Mouse (Mus musculus): ENCODE results near the gene Elf4. TPM values are rescaled to one million over a fixed set of nuclear protein-coding genes. Genes with fewer than 3 reads are reported as not detected.
"Not testable (repeated sequence)": the region's sequence is repeated elsewhere in the genome, so short reads cannot be mapped to it uniquely, and the experiment has no call there.

The Elf4 gene
- total RNA-seq, 4 experiments from 2014 or later: 0.70 to 1.9 (median 1.1) TPM

DNA sequence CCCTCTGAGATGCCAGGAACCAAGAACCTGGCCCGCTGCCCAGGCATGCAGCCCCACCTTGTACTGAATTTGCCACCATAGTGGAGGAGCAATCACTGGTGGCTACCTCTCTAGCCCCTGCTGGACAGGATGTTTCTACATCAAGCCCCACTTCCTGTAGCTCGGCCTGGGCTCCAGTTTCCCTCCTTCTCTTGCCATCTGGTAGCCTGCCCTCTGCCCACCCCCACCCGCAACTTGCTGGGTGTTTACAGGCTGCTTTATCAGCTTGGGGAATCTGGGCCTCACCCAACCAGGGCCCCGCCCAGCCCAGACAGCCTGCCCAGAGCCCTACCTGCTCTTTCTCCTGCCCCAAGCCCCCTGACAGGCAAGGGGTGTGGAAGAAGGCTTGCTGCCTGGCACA, 23.9 kb downstream of the Elf4 start:
- no peak for DNase-seq (ENCODE audit: low spot score in 2 of 2)

DNA sequence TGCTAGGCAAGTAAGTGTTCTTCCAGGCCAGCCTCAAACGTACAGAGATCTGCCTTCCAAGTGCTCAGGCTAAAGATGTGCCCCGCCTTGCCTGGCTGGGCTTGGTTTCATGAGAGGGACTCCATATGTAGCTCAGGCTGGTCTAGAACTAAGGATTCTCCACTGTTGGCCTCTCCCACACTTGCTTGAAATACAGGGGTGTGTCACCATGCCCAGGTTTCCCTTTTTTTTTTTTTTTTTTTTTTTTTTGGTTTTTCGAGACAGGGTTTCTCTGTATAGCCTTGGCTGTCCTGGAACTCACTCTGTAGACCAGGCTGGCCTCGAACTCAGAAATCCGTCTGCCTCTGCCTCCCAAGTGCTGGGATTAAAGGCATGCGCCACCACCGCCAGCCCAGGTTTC, 26.9 kb downstream of the Elf4 start:
- not testable (repeated sequence) for DNase-seq (ENCODE audit: low spot score in 2 of 2)

- peak in 1 of 2 experiments; percentile 40 for DNase-seq (ENCODE audit: low spot score in 2 of 2)
Observed at GRCm38 (mm10) chrX:48435477-48435900, 27.4 kb downstream of the Elf4 start.

DNA sequence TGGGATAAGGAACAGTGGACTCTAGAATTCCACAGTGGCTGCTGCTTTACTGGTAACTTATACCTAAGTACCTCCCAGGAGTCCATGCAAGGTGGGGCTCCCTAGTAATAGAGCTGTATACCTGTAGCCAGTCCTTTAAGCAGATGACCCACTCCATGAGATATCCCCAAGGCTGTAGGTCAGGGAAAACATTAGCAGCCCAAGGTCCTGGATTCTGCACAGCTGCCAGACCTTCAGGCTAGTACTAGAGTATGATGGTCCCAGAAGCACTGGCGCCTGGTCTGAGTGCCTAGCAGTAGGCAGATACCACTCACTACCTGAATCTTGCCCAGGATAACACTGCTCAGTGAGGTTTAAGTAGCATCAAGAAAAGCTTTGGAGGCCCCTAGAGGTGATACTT, 28.7 kb downstream of the Elf4 start:
- no peak for DNase-seq (ENCODE audit: low spot score in 2 of 2)

GRCm38 (mm10) chrX:48433527-48433899, 29.4 kb downstream of the Elf4 start:
- DNase-seq (ENCODE audit: low spot score in 2 of 2): no peak

GRCm38 (mm10) chrX:48432599-48433526, 30.1 kb downstream of the Elf4 start:
- no peak for DNase-seq (ENCODE audit: low spot score in 2 of 2)

DNA sequence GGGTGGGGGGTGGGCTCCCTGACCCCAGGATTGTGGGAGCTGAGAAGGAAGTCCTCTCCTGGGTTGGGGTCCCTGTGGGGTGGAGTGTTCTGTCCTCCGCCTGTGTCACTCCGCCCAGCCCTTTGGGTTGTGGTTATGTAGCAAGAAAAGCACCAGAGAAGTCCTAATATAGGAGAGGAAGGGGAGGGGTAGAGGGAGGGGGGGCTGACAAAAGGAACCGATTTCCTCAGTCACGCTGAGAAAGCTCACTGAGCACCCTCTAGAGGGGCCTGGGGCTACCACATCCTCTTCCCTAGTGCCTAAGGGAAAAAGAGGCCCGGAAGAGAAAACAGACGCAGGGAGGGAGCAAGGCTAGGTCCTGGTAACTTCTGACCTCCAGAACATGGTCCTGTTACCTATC, 33.4 kb downstream of the Elf4 start:
- no peak for DNase-seq (ENCODE audit: low spot score in 2 of 2)

- DNase-seq (ENCODE audit: low spot score in 2 of 2): no peak
Observed at GRCm38 (mm10) chrX:48429100-48429499, 33.8 kb downstream of the Elf4 start.

- DNase-seq (ENCODE audit: low spot score in 2 of 2): no peak
Observed at GRCm38 (mm10) chrX:48428642-48429041, 34.3 kb downstream of the Elf4 start.

- no peak for DNase-seq (ENCODE audit: low spot score in 2 of 2)
Observed at GRCm38 (mm10) chrX:48428241-48428640, 34.7 kb downstream of the Elf4 start.

DNA sequence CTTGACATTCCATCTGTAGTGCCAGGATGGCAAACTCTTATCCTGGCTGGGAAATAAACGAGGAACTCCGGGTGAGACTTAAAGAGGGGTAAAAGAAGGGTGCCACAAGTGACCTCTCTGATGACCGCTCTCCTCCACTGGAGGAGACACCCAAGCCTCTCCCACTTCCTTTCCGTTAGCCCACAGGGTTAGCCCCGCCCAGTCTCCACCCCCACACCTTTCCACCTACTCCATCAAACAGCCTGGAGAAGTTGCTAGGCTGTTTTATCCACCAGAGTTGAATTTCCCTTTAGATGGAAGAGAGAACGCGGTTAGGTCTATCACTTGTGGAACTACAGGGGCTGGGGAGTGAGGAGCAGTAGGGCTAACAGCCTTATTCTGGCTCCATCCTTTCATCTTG, 37.7 kb downstream of the Elf4 start:
- no peak for DNase-seq (ENCODE audit: low spot score in 2 of 2)

DNA sequence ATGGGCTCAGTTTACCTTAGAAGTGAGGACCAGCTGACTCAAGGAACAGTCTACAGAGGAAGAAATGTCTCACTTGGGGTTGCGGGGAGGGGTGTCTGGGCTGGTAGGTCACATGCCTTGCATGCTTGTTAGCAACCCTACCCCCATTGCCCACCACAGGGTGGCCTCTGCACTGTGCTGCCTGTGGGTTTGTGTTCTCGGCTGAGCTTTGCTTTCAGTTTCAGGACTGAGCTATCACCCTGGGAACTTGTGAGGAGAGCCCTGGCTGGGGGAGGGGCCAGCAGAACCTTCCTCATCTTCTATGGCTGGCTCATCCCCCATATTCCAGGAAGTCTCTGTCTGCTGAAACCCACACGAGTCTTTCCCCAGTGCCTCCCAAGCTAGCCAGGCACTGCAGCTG, 38.3 kb downstream of the Elf4 start:
- no peak for DNase-seq (ENCODE audit: low spot score in 2 of 2)

- no peak for DNase-seq (ENCODE audit: low spot score in 2 of 2)
Observed at GRCm38 (mm10) chrX:48423671-48424070, 39.3 kb downstream of the Elf4 start.

DNA sequence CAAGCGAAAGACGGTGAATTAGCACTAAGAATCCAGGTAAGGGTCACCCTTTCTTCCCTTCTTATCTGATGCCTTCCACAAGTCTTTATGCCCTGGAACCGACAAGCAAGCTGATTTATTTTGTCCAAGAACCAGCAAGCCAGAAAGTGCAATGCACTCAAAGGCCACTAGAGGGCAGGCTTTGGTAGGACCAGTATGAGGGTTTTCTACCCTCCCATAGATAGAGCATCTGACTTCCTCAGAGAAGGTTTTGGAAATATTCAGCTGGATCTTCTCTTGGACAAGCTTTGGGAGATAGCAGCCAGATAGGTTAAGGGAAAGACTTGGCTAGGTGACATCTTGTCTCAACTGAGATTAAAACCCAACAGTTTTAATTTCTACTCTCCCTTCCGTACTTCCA, 39.9 kb downstream of the Elf4 start:
- peak; percentile 38 to 61 for DNase-seq (ENCODE audit: low spot score in 2 of 2)

- no peak for DNase-seq (ENCODE audit: low spot score in 2 of 2)
Observed at GRCm38 (mm10) chrX:48418417-48418816, 44.5 kb downstream of the Elf4 start.

DNA sequence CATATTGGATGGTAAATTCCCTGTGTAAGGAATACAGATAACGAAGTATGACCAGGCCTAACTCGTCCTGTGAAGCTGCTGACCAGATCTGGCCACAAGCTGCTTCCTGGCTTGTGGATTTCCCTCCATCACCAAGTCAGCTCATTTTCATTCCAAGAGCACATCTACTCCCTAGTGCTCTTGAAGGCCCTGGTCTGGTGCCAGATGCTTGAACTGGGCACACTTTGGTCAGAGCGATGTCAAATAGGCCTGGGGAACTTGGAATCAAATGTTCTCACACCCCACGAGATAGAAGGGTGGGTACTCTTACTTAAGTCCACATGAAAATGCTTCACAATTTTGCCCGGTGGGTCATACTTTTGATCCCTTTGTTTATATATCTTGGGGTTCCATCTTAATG, 48.6 kb downstream of the Elf4 start:
- no peak for DNase-seq (ENCODE audit: low spot score in 2 of 2)

DNA sequence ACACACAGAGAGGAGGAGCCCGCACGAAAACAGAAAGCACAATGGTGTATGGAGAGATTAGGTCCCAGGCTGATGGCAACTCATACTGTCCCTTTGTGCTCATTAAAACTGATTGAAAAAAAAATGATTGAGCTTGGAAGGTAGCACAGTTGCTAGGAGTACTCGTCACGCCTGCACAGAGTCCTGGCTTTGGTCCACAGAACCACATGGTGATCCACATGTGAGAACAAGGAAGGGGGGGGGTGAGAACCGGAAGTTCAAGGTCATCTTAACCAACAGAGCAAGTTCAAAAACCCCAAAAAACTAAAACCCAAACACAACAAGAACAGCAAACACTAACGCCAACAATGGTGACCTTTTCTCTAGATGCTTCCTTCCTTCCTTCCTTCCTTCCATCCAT, 50.3 kb downstream of the Elf4 start:
- no peak for DNase-seq (ENCODE audit: low spot score in 2 of 2)

GRCm38 (mm10) chrX:48410388-48410776, 52.5 kb downstream of the Elf4 start:
- no peak for DNase-seq (ENCODE audit: low spot score in 2 of 2)

GRCm38 (mm10) chrX:48409611-48410387, 53.1 kb downstream of the Elf4 start:
- DNase-seq (ENCODE audit: low spot score in 2 of 2): peak; percentile 60 to 77

DNA sequence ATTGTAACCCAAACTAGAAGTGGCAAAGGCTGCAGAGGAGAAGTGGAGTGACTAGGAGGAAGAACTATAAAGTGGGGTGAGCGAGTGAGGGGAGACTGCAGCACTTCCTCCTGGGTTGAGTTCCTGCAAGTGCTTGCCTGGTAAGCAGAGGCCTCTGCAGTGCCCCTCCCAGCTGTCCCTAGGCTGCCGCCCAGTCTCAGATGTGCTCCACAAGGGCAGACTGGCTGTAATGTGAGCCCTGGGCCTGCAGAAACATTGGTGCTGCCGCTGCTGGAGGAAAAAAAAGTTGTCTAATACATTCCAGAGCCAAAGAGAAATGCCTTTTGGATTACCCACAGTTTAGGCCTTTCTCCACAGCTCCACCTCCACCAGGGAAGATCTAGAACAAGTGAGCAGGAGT, 57.8 kb downstream of the Elf4 start:
- DNase-seq (ENCODE audit: low spot score in 2 of 2): peak in 1 of 2 experiments; percentile 51

GRCm38 (mm10) chrX:48399994-48400393, 62.9 kb downstream of the Elf4 start:
- DNase-seq (ENCODE audit: low spot score in 2 of 2): no peak

DNA sequence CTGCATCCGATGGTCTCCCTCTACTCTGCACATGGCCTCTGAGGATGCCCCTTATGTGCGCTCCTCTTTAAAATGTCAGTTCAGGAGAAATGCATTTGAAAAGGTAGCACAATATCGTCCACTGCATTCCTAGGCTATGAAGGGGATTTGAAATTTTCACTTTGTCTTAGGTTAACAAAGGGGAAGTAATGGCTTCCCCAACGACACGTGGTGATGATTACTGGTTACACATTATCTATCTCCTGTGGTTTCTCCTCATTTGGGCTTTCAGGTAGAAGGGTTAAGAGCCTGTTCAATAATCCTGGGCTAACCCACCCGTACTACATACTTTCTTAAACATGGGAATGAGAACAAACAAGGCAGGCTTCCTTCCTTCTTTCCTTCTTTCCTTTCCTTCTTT, 73.6 kb downstream of the Elf4 start:
- DNase-seq (ENCODE audit: low spot score in 2 of 2): no peak

GRCm38 (mm10) chrX:48385927-48386326, 77.0 kb downstream of the Elf4 start:
- no peak for DNase-seq (ENCODE audit: low spot score in 2 of 2)
